Mouse (Mus musculus) sigmoid colon, adult 10 weeks (tissue): ENCODE results near the gene Chodl. TPM values are rescaled to one million over a fixed set of nuclear protein-coding genes. Genes with fewer than 3 reads are reported as not detected.

ENCODE experiments used
- polyA plus RNA-seq: library from polyadenylated mRNA; stranded (reverse); fragments of 350-450 nt; fragmentation: Illumina TruSeq; extraction: RNeasy Lipid Tissue Mini Kit (QIAGEN cat#74804); gene quantifications from one replicate; pipeline ENCODE4 v1.2.3, GENCODE M21; 2014; ENCODE audit warnings: low read depth, low replicate concordance

Gene Chodl
- 18.2 TPM for polyA plus RNA-seq

DNA sequence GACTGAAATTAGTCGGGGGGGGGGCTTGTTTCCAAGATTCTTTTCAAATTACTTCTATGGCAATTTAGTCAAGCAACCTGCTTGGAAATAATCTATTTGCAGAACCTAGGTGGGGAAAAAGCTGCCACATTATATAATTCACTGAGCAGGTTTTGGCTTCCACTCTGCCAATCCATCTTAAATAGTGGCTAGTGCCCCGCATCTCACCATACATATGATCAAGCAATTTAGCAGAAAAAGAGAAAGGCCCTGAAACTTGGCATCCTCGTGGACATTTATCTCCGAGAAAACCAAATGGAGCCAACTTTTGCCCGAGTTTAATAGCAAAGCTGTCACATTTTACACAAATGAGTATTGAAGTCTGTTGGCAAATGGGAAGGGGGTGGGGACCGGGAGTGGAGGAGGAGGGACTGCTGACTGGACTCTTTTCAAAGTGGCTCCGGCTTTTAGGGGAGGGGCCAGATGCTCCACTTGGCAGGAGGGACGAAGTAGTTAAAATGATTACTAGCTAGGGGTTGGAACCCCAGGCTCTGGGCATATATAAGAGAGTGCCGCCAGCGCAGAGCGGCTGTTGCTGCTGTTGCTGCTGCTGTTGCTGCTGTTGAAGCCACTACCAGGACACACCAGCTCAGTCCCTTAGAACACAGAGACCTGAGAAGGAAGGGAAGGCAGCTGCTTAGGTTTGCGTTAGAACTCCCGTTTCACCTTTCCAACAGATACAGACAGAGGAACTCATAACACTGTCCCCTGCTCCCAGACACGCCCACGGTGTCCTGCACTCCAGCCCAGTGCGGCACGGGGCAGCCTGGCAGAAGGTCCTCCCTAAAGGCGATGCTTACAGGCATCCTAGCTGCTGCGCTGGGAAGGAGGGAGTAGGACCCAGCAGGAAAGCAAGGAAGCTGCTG lies at the start of gene Chodl:
TSS of gene Chodl (plus strand) at position 567 of the 905 bp plus-strand sequence.

Other genes with a start within 250 kb of the Chodl start
- gene Tmprss15, start 160.1 kb downstream of the Chodl start, polyA plus RNA-seq: not detected